Mouse (Mus musculus): ENCODE measurements around the gene Ptges3l. TPM values are rescaled to one million over a fixed set of nuclear protein-coding genes. Genes with fewer than 3 reads are reported as not detected.

The Ptges3l gene
- polyA plus RNA-seq, 1 experiment from 2014 or later = 1.2 TPM

GRCm38 (mm10) chr11:101465869-101466551 lies 40.9 kb upstream of the Ptges3l start, which contains the start of gene Vat1:
TSS of gene Vat1 (minus strand) at chr11:101466230.
- Histone ChIP-seq H3K9me3 (replicated peaks) (no peaks in the 10 kb centered on the region), H3K4me1 (peaks cover 62% of the 10 kb centered on the region), H3K27ac (peak within 1 kb of the TSS; percentile 77), H3K9ac (peak within 1 kb of the TSS; percentile 75), H3K4me3 (peak within 1 kb of the TSS; percentile 88), H3K27me3 (no peaks in the 10 kb centered on the region), H3K4me2 (peak within 1 kb of the TSS; percentile 85), H3K36me3 (ENCODE audit: poor library complexity, severe bottlenecking) (peaks cover 28% of the 10 kb centered on the region)
- peak; percentile 67 for ATAC-seq
- 2% methylated on average over 54 of the region's 60 CpGs for WGBS

- H3K27me3 ChIP-seq = no peaks in the 10 kb centered on the region
- H3K4me2 ChIP-seq = peak overlapping the region; percentile 76
- peaks cover 28% of the 10 kb centered on the region for H3K36me3 ChIP-seq (ENCODE audit: poor library complexity, severe bottlenecking)
- ATAC-seq = peak; percentile 48
- H3K9ac ChIP-seq = peak overlapping the region; percentile 75
- H3K4me3 ChIP-seq = peak overlapping the region; percentile 88
- H3K27ac ChIP-seq = peak overlapping the region; percentile 77
- under 1% methylated on average over 51 of the region's 51 CpGs for WGBS
- peaks cover 55% of the 10 kb centered on the region for H3K4me1 ChIP-seq
- no peaks in the 10 kb centered on the region for H3K9me3 ChIP-seq (replicated peaks)
Observed at GRCm38 (mm10) chr11:101465101-101465868, 40.2 kb upstream of the Ptges3l start.

- peaks cover 36% of the 10 kb centered on the region for H3K36me3 ChIP-seq (ENCODE audit: poor library complexity, severe bottlenecking)
- H3K4me2 ChIP-seq = peak within 1 kb of the TSS; percentile 76
- H3K27ac ChIP-seq = peak within 1 kb of the TSS; percentile 77
- peaks cover 49% of the 10 kb centered on the region for H3K4me1 ChIP-seq
- no peaks in the 10 kb centered on the region for H3K9me3 ChIP-seq (replicated peaks)
- no peaks in the 10 kb centered on the region for H3K27me3 ChIP-seq
- 16% methylated on average over 12 of the region's 12 CpGs for WGBS
- H3K9ac ChIP-seq = peak within 1 kb of the TSS; percentile 75
- no peak for ATAC-seq
- H3K4me3 ChIP-seq = peak within 1 kb of the TSS; percentile 88
Observed at GRCm38 (mm10) chr11:101464211-101465100, 39.3 kb upstream of the Ptges3l start, which contains the start of gene Rnd2. TSS of gene Rnd2 (plus strand) at chr11:101464999.

- Histone ChIP-seq H3K9me3 (replicated peaks) (no peaks in the 10 kb centered on the region), H3K4me1 (peaks cover 44% of the 10 kb centered on the region), H3K9ac (0 out of 2 replicates have a peak overlapping the region, but pooled peaks have one; percentile 75), H3K4me3 (peak overlapping the region; percentile 88), H3K27ac (peak overlapping the region; percentile 51; the same call in 1 of the 2 replicates), H3K4me2 (peak overlapping the region; percentile 76), H3K36me3 (ENCODE audit: poor library complexity, severe bottlenecking) (peaks cover 52% of the 10 kb centered on the region), H3K27me3 (no peaks in the 10 kb centered on the region)
- no peak for ATAC-seq
- WGBS = 39% methylated on average over 13 of the region's 13 CpGs
Observed at GRCm38 (mm10) chr11:101462583-101463440, 37.7 kb upstream of the Ptges3l start.

GRCm38 (mm10) chr11:101462141-101462540 lies 37.0 kb upstream of the Ptges3l start:
- 76% methylated on average over 14 of the region's 14 CpGs for WGBS
- Histone ChIP-seq H3K4me3 (no peak overlapping the region), H3K4me2 (peak overlapping the region; percentile 76), H3K9me3 (replicated peaks) (no peaks in the 10 kb centered on the region), H3K4me1 (peaks cover 37% of the 10 kb centered on the region), H3K9ac (no peak overlapping the region), H3K36me3 (ENCODE audit: poor library complexity, severe bottlenecking) (peaks cover 59% of the 10 kb centered on the region), H3K27ac (peak overlapping the region; percentile 51; the same call in 1 of the 2 replicates), H3K27me3 (no peaks in the 10 kb centered on the region)
- ATAC-seq = no peak

- 89% methylated on average over 15 of the region's 15 CpGs for WGBS
- no peaks in the 10 kb centered on the region for H3K27me3 ChIP-seq
- H3K9ac ChIP-seq = no peak overlapping the region
- H3K36me3 ChIP-seq (ENCODE audit: poor library complexity, severe bottlenecking) = peaks cover 62% of the 10 kb centered on the region
- H3K27ac ChIP-seq = no peak overlapping the region
- no peak overlapping the region for H3K4me3 ChIP-seq
- peaks cover 27% of the 10 kb centered on the region for H3K4me1 ChIP-seq
- no peak overlapping the region for H3K4me2 ChIP-seq
- no peaks in the 10 kb centered on the region for H3K9me3 ChIP-seq (replicated peaks)
- no peak for ATAC-seq
Observed at GRCm38 (mm10) chr11:101460321-101460720, 35.2 kb upstream of the Ptges3l start.

GRCm38 (mm10) chr11:101459716-101460115 lies 34.6 kb upstream of the Ptges3l start:
- Histone ChIP-seq H3K4me2 (no peak overlapping the region), H3K9me3 (replicated peaks) (no peaks in the 10 kb centered on the region), H3K4me1 (peaks cover 33% of the 10 kb centered on the region), H3K4me3 (no peak overlapping the region), H3K9ac (no peak overlapping the region), H3K36me3 (ENCODE audit: poor library complexity, severe bottlenecking) (peaks cover 62% of the 10 kb centered on the region), H3K27me3 (no peaks in the 10 kb centered on the region), H3K27ac (no peak overlapping the region)
- no peak for ATAC-seq
- 50% methylated on average over 6 of the region's 6 CpGs for WGBS

GRCm38 (mm10) chr11:101458217-101458616 lies 33.1 kb upstream of the Ptges3l start:
- no peaks in the 10 kb centered on the region for H3K9me3 ChIP-seq (replicated peaks)
- ATAC-seq = no peak
- no peak overlapping the region for H3K27ac ChIP-seq
- H3K36me3 ChIP-seq (ENCODE audit: poor library complexity, severe bottlenecking) = peaks cover 62% of the 10 kb centered on the region
- WGBS = 88% methylated on average over 12 of the region's 12 CpGs
- no peak overlapping the region for H3K9ac ChIP-seq
- H3K27me3 ChIP-seq = no peaks in the 10 kb centered on the region
- no peak overlapping the region for H3K4me2 ChIP-seq
- H3K4me1 ChIP-seq = peaks cover 24% of the 10 kb centered on the region
- no peak overlapping the region for H3K4me3 ChIP-seq

GRCm38 (mm10) chr11:101457631-101458030 lies 32.5 kb upstream of the Ptges3l start:
- Histone ChIP-seq H3K36me3 (ENCODE audit: poor library complexity, severe bottlenecking) (peaks cover 57% of the 10 kb centered on the region), H3K27me3 (no peaks in the 10 kb centered on the region), H3K27ac (no peak overlapping the region), H3K4me2 (no peak overlapping the region), H3K4me1 (peaks cover 19% of the 10 kb centered on the region), H3K4me3 (no peak overlapping the region), H3K9ac (no peak overlapping the region), H3K9me3 (replicated peaks) (no peaks in the 10 kb centered on the region)
- WGBS = 91% methylated on average over 9 of the region's 9 CpGs
- ATAC-seq = no peak

GRCm38 (mm10) chr11:101455627-101456026 lies 30.5 kb upstream of the Ptges3l start:
- Histone ChIP-seq H3K9me3 (replicated peaks) (no peaks in the 10 kb centered on the region), H3K4me3 (no peak overlapping the region), H3K36me3 (ENCODE audit: poor library complexity, severe bottlenecking) (peaks cover 38% of the 10 kb centered on the region), H3K27me3 (no peaks in the 10 kb centered on the region), H3K4me1 (peaks cover 11% of the 10 kb centered on the region), H3K27ac (no peak overlapping the region), H3K4me2 (no peak overlapping the region), H3K9ac (no peak overlapping the region)
- no peak for ATAC-seq
- 94% methylated on average over 7 of the region's 7 CpGs for WGBS

- peak; percentile 48; the same call in 1 of the 2 replicates for ATAC-seq
Observed at GRCm38 (mm10) chr11:101454702-101455101, 29.6 kb upstream of the Ptges3l start.

More at GRCm38 (mm10) chr11:101454702-101455101, 29.6 kb upstream of the Ptges3l start:
- H3K36me3 ChIP-seq (ENCODE audit: poor library complexity, severe bottlenecking) = peaks cover 29% of the 10 kb centered on the region
- WGBS = 15% methylated on average over 6 of the region's 6 CpGs
- peak overlapping the region; percentile 15 for H3K4me2 ChIP-seq
- H3K27me3 ChIP-seq = no peaks in the 10 kb centered on the region
- peaks cover 11% of the 10 kb centered on the region for H3K4me1 ChIP-seq
- H3K9me3 ChIP-seq (replicated peaks) = no peaks in the 10 kb centered on the region
- no peak overlapping the region for H3K9ac ChIP-seq
- H3K27ac ChIP-seq = peak overlapping the region; percentile 22
- H3K4me3 ChIP-seq = no peak overlapping the region

All from forebrain, embryonic 13.5 days (tissue).